Comparison of ENCODE assay signal across 26 mouse cellular contexts in the genomic region with DNA sequence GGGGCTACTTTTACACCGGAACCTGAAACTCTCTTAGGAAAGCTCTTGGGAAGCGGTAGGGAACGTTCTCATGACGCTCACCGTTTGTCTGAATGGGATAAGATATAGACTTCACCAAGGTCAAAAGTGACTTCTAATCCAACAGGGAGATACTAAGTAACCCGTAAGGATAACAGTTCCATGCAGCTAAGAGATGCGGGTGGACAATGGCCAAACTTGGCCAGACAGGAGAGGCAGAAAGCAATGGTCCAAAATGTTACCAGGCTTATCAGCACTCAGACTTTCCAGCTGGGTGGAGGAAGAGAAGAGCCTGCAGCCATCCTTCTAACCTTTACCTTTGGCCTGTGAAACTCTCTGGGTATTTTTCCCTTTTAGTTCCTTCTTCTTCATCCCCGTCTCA. TPM values are rescaled to one million over a fixed set of nuclear protein-coding genes. Genes with fewer than 3 reads are reported as not detected.
DNase-seq lines count a peak whose midpoint lies in the region; ATAC-seq and TF ChIP-seq lines count a peak whose summit lies in the region.
"Had no signal": no experiment of that assay in that cellular context is flagged by ENCODE, and none has a peak within 500 bp of the region (broad histone marks: within the 10 kb centered on the region; RNA-seq: fewer than 3 reads in every experiment).

No protein-coding gene starts in this region.

- no peak overlapping the region for H3K4me2 ChIP-seq in heart, embryonic 13.5 days
- H3K4me2 ChIP-seq in heart, embryonic 16.5 days (ENCODE audit: low read depth, low read length), result no peak overlapping the region
- H3K4me2 ChIP-seq in heart, embryonic 12.5 days, result no peak overlapping the region
- H3K4me2 ChIP-seq: embryonic facial prominence, embryonic 13.5 days; forebrain, embryonic 12.5 days; forebrain, embryonic 15.5 days; hindbrain, embryonic 12.5 days; hindbrain, embryonic 15.5 days had no signal

- no peak for DNase-seq in heart, adult 18-20 months
- DNase-seq in gastrocnemius, adult 8-10 months (ENCODE audit: low spot score in 2 of 2), result no peak
- DNase-seq: adrenal gland, adult 8-10 months; adrenal gland, postnatal 25 days; cerebellum, adult 11-12 months; cerebellum, adult 8-10 months; cerebellum, postnatal 10 days; cerebellum, postnatal 36 days; embryo, embryonic 11 days; gastrocnemius, postnatal 10 days; gastrocnemius, postnatal 36 days; heart, postnatal 10 days had no signal

- no peak overlapping the region for H3K9ac ChIP-seq in heart, embryonic 13.5 days
- no peak overlapping the region for H3K9ac ChIP-seq in heart, embryonic 16.5 days (ENCODE audit: low read length)
- no peak overlapping the region for H3K9ac ChIP-seq in heart, embryonic 12.5 days
- H3K9ac ChIP-seq: embryonic facial prominence, embryonic 13.5 days; forebrain, embryonic 12.5 days; forebrain, embryonic 15.5 days; hindbrain, embryonic 12.5 days; hindbrain, embryonic 15.5 days had no signal

- H3K4me1 ChIP-seq in heart, embryonic 13.5 days, result peaks cover 25% of the 10 kb centered on the region
- peaks cover 8% of the 10 kb centered on the region for H3K4me1 ChIP-seq in heart, embryonic 16.5 days (ENCODE audit: control insufficient read depth, insufficient read depth, low read length)
- peaks cover 17% of the 10 kb centered on the region for H3K4me1 ChIP-seq in heart, embryonic 12.5 days (replicated peaks)
- H3K4me1 ChIP-seq in testis, adult 2 months (ENCODE audit: control insufficient read depth, insufficient read depth, low read length), result peaks cover 2% of the 10 kb centered on the region
- H3K4me1 ChIP-seq: forebrain, embryonic 12.5 days; forebrain, embryonic 15.5 days; hindbrain, embryonic 12.5 days; hindbrain, embryonic 15.5 days had no signal

- H3K27ac ChIP-seq in heart, embryonic 13.5 days (replicated peaks), result peak overlapping the region; percentile 30; the same call in 1 of the 2 replicates
- H3K27ac ChIP-seq in heart, embryonic 16.5 days (ENCODE audit: low read length), result peak overlapping the region; percentile 82; the same call in 1 of the 2 replicates
- H3K27ac ChIP-seq in heart, embryonic 12.5 days (ENCODE audit: poor library complexity, severe bottlenecking), result no peak overlapping the region
- peak overlapping the region; percentile 67 for H3K27ac ChIP-seq in testis, adult 2 months (ENCODE audit: control insufficient read depth, insufficient read depth, low read depth, low read length)
- H3K27ac ChIP-seq: embryonic facial prominence, embryonic 10.5 days; embryonic facial prominence, embryonic 13.5 days; forebrain, embryonic 12.5 days; forebrain, embryonic 15.5 days; hindbrain, embryonic 12.5 days; hindbrain, embryonic 15.5 days had no signal

- no peaks in the 10 kb centered on the region for H3K36me3 ChIP-seq in heart, embryonic 13.5 days
- no peaks in the 10 kb centered on the region for H3K36me3 ChIP-seq in heart, embryonic 16.5 days (ENCODE audit: control insufficient read depth, insufficient read depth)
- H3K36me3 ChIP-seq in heart, embryonic 12.5 days, result no peaks in the 10 kb centered on the region
- no peaks in the 10 kb centered on the region for H3K36me3 ChIP-seq in testis, adult 2 months (ENCODE audit: control insufficient read depth, insufficient read depth, low read length)
- H3K36me3 ChIP-seq: embryonic facial prominence, embryonic 10.5 days; embryonic facial prominence, embryonic 13.5 days; forebrain, embryonic 12.5 days; forebrain, embryonic 15.5 days; hindbrain, embryonic 12.5 days; hindbrain, embryonic 15.5 days had no signal

- TF ChIP-seq CTCF in testis, adult 2 months (IDR thresholded peaks at IDR 0.05; ENCODE audit: control insufficient read depth, insufficient read depth, insufficient replicate concordance, low read depth, low read length), result no peak

- H3K9me3 ChIP-seq in heart, embryonic 13.5 days, result no peaks in the 10 kb centered on the region
- no peaks in the 10 kb centered on the region for H3K9me3 ChIP-seq in heart, embryonic 16.5 days (replicated peaks; ENCODE audit: control insufficient read depth, low read length)
- no peaks in the 10 kb centered on the region for H3K9me3 ChIP-seq in heart, embryonic 12.5 days (replicated peaks)
- H3K9me3 ChIP-seq: embryonic facial prominence, embryonic 10.5 days; embryonic facial prominence, embryonic 13.5 days; forebrain, embryonic 12.5 days; forebrain, embryonic 15.5 days; hindbrain, embryonic 12.5 days; hindbrain, embryonic 15.5 days had no signal

- H3K27me3 ChIP-seq in heart, embryonic 13.5 days (replicated peaks), result no peaks in the 10 kb centered on the region
- H3K27me3 ChIP-seq in heart, embryonic 16.5 days (ENCODE audit: control insufficient read depth, insufficient read depth, low read length), result no peaks in the 10 kb centered on the region
- H3K27me3 ChIP-seq in heart, embryonic 12.5 days (replicated peaks), result no peaks in the 10 kb centered on the region
- H3K27me3 ChIP-seq in testis, adult 2 months (ENCODE audit: control insufficient read depth, insufficient read depth, low read length), result no peaks in the 10 kb centered on the region
- H3K27me3 ChIP-seq: embryonic facial prominence, embryonic 13.5 days; forebrain, embryonic 15.5 days; hindbrain, embryonic 12.5 days; hindbrain, embryonic 15.5 days had no signal

- no peak for ATAC-seq in heart, embryonic 13.5 days (ENCODE audit: extremely low read depth, insufficient number of reproducible peaks, low FRiP score, low TSS enrichment)
- ATAC-seq in heart, embryonic 16.5 days (replicated peaks; ENCODE audit: extremely low read depth, insufficient read depth, low FRiP score), result no peak
- ATAC-seq in heart, embryonic 12.5 days (ENCODE audit: insufficient number of reproducible peaks, low FRiP score), result no peak
- ATAC-seq: activated CD4-positive, CD25-positive, alpha-beta regulatory T cell, adult 4 months; forebrain, embryonic 15.5 days; intestine, postnatal 0 days had no signal

- 53% methylated on average over 8 of the region's 8 CpGs for WGBS in heart, embryonic 13.5 days
- WGBS in heart, embryonic 16.5 days, result 54% methylated on average over 8 of the region's 8 CpGs
- 57% methylated on average over 8 of the region's 8 CpGs for WGBS in heart, embryonic 12.5 days

- H3K4me3 ChIP-seq in heart, embryonic 13.5 days, result no peak overlapping the region
- no peak overlapping the region for H3K4me3 ChIP-seq in heart, embryonic 16.5 days (ENCODE audit: low read length)
- no peak overlapping the region for H3K4me3 ChIP-seq in heart, embryonic 12.5 days
- H3K4me3 ChIP-seq in testis, adult 2 months (ENCODE audit: control insufficient read depth, low read depth, low read length), result no peak overlapping the region
- H3K4me3 ChIP-seq: embryonic facial prominence, embryonic 10.5 days; embryonic facial prominence, embryonic 13.5 days; erythroblast, embryonic 14.5 days; forebrain, embryonic 12.5 days; forebrain, embryonic 15.5 days; hindbrain, embryonic 12.5 days; hindbrain, embryonic 15.5 days had no signal

- TF ChIP-seq POLR2A in testis, adult 2 months (IDR thresholded peaks at IDR 0.05; ENCODE audit: control insufficient read depth, low read depth, low read length), result no peak

RNA-seq across cellular contexts. Expression of a gene that starts 16.5 kb away (rescaled TPM):
- 2.4 and 2.5 TPM in 2 replicates for polyA plus RNA-seq in heart, embryonic 13.5 days (2015; fragmentation: Nextera tagmentation; extraction: Ambion mirVana)
- total RNA-seq in heart, adult 18-20 months (2021), result 1 to 10 TPM; 1.7 to 2.1 TPM
- 3.4 and 3.5 TPM in 2 replicates for polyA plus RNA-seq in heart, embryonic 16.5 days (2015; fragmentation: Nextera tagmentation; extraction: Ambion mirVana)
- 3.6 and 4.0 TPM in 2 replicates for polyA plus RNA-seq in heart, embryonic 12.5 days (2016; fragmentation: Nextera tagmentation; extraction: Ambion mirVana)
- 0.38 and 0.65 TPM in 2 replicates for polyA plus RNA-seq in testis, adult 2 months (2012; rRNA removed)
- total RNA-seq in gastrocnemius, adult 8-10 months (2022), result under 1 TPM; 0.47 to 0.99 (median 0.56) TPM
- total RNA-seq: granulocyte monocyte progenitor cell, adult 5-6 weeks had no signal
- polyA plus RNA-seq: activated CD4-positive, CD25-positive, alpha-beta regulatory T cell, adult 4 months had no signal
